Mouse (Mus musculus) mesoderm, embryonic 11.5 days (tissue): ENCODE data around the gene Gpatch1.
"Not testable (repeated sequence)": the region's sequence is repeated elsewhere in the genome, so short reads cannot be mapped to it uniquely, and the experiment has no call there.

Experiments used
- DNase-seq: peaks from one replicate; pipeline ENCODE4 v3.0.0-alpha.2; 2012; ENCODE audit warnings: low read depth, low spot score

Gene Gpatch1

DNA sequence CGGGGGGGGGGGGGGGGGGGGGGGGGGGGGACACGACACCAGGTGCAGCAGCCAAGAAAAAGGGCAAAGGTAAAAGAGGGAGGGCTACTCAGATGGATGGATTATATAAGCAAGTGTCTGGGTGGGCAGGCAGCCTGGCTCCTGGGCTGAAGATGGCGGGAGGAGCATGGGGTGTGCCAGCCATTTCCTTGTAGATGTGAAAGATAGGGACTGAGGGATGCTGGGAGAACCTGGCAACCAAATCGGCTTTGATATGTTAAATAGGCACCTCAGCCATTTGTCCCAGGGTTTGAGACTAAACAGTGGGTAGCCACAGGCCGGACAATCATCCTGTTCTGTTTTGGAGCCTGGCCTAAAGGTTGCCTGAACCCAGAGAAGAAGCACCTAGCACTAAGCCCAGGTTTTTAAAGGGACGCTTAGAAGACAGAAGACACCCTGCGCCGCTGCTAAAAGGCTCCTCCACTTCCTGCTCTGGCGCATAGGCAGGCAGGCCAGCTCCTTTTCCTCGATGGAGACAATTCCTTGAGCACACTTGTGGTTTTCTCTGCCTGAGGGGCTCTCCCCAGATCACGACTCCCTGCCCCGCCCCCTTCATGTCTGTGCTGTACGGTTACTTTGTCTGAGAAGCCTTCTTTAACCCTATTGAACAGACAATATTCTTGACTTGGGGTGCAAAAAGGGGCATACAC lies 4.6 kb upstream of the Gpatch1 start:
- no peak for DNase-seq

DNA sequence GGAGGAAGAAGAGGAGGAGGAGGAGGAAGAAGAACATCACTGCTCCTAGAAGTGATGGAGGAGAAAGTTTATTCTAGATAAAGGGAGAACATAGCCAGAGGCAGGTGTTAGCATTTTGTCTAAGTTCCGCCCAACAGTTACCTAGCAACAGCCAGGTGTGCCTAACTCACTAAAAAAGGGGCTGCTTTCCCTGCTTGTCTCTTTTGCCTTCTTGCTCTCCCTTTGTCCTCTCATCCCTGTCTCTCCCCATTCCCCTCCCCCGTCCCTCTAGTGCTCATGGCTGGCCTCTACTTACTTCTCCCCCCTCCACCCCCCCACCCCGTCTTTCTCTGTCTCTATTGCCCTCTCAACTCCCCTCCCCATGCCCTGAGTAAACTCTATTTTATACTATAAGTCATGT lies 3.9 kb upstream of the Gpatch1 start:
- no peak for DNase-seq

- no peak for DNase-seq
These were observed 1.5 kb upstream of the Gpatch1 start for GRCm38 (mm10) chr7:35319755-35320154.

DNA sequence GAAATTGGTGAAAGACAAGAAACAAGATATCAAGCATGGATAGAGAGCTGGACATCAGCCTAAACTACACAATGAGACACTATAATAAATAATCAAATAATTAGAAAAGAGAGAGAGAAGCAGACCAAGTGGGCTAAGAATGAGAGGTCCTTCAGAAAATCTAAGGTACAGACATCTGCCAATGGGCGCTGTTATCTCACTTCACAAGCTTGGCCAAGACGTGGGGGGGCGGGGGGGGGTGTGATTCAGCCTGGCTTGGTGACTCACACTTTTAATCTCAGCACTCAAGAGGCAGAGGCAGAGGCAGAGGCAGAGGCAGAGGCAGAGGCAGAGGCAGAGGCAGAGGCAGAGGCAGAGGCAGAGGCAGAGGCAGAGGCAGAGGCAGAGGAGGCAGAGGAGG lies 981 bp upstream of the Gpatch1 start:
- not testable (repeated sequence) for DNase-seq

DNA sequence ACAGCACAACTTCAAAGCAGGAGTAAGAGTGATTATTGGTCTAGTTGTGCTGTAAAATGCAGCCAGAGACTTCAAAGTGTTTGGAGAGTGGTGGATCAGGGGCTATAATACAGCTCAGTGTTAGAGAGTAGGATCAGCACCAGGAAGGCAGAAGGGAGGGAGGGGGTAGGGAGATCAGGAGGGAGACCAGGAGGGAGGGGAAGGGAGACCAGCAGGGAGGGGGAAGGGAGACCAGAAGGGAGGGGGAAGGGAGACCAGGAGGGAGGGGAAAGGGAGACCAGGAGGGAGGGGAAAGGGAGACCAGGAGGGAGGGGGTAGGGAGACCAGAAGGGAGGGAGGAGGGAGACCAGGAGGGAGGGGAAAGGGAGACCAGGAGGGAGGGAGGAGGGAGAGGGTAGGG lies 4.1 kb downstream of the Gpatch1 start:
- DNase-seq: no peak

- DNase-seq: no peak
These were observed 7.0 kb downstream of the Gpatch1 start for GRCm38 (mm10) chr7:35311214-35311613.

DNA sequence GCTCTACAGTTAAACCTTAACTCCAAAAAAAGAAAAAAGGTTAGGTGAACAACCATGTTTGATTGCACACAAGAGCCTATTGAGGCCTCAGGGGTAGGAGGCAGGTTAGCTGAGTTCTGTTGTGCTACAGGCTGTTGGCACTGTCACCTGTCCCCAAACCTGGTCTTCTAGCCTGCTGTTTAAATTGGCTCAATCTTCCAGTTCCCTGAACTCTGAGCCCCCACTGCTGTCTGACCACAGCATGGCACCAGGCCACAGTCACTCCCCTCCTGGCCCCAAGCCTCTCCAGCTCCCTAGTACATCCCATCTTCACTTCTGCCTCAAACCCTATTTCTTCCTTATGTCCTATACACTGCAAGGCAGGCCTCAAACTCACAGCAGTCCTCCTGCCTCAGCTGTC lies 17.4 kb downstream of the Gpatch1 start:
- no peak for DNase-seq

DNA sequence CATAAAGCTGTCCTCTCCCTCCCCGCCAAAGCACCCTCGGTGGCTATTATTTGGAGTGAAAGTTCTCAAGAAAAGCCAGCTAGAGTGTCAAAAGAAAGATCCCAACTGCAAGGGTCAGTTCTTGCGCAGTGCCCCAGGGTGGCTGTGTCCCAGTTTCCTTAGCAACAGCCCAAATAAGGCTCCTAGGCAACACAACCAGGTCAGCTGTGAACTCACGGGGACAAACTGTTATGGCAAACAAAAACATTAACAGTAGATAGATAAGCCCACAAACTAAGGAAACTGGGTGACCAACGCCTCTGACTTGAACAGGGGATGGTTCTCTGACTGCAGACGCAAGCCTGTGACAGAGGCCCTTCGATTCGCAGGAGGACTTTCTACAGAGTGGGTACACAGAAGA lies 18.6 kb downstream of the Gpatch1 start:
- DNase-seq: no peak

GRCm38 (mm10) chr7:35297886-35298285 lies 20.4 kb downstream of the Gpatch1 start:
- no peak for DNase-seq

GRCm38 (mm10) chr7:35295631-35296030 lies 22.6 kb downstream of the Gpatch1 start:
- DNase-seq: no peak

DNA sequence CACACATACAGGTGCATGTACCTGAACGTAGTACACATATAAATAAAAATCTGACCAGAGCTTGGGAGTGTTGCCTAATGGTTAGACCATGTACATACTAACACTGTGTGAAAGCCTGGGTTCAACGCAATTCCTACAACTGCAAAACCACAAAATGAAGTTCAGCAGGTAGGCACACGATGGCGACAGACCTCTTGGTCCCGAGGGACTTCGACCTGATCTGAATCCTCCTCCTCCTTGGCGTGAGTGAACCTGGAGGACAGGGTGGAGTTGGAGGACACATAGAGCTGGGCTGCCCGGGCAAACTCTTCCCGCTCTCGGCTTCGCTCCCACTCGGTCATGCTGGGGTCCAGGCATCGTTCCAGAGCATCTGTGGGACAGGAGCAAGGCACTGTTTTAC lies 24.8 kb downstream of the Gpatch1 start:
- no peak for DNase-seq

DNA sequence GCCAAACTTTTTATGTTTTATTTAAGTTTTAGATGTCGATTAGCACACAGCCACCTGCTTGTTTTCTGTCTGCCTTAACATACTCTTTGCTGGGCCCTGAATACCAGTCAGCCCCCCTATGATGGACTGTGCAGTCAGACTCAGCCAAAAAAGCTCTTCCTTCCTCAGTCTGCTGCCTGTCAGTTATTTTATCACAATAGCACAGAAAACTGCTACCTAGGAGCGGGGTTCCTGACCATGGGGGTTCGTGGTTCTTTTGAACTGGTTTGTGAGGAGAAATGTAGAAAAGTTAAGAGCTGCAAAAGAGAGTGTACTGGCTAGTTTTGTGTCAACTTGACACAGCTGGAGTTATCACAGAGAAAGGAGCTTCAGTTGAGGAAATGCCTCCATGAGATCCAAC lies 39.3 kb downstream of the Gpatch1 start:
- no peak for DNase-seq

DNA sequence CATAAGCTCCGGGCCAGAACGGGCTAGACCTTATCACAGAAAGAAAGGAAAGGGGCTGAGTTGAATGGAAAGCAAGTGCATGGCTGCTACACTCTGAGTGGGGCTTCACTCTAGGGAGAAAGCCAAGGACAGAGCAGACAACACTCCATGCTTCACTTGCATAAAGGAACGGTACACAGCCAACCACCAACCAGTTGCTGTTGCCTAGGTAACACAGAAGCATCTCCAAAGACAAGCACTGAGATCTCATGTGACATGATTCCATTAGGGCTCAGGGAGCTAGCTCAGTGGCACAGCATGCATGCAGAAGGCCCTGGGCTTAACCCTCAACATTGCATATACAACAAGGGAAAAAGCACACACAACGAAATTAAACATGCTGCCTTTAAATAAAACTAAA lies 40.8 kb downstream of the Gpatch1 start:
- DNase-seq: peak; percentile 8

DNA sequence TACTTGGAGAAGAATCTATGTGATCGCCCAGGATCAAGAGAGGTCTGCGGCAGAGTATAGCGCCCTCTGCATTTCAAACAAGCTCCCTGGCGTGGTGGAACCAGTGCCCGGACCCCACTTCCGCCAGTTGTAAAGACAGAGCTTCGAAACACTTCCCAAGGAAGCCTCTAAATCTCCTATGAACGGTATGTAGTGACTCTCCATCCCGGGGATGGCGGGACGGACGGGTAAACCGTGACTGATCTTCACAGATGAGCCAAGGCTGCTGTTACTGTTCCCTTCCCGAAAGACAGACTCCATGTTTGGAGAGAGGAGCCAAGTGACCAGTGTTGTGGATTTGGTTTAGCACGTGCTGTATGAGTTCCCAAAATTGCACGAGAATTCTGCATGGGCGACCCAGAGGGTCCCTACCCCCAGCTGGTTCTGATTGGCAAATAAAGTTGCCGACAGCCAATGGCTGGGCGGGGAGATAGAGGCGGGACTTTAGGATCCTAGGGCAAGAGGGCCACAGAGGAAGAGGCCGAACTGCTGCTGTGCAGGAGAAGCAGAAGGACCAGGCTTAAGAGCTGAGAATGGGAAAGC lies 48.7 kb downstream of the Gpatch1 start:
- DNase-seq: peak; percentile 61

GRCm38 (mm10) chr7:35267841-35268240 lies 50.4 kb downstream of the Gpatch1 start:
- no peak for DNase-seq

DNA sequence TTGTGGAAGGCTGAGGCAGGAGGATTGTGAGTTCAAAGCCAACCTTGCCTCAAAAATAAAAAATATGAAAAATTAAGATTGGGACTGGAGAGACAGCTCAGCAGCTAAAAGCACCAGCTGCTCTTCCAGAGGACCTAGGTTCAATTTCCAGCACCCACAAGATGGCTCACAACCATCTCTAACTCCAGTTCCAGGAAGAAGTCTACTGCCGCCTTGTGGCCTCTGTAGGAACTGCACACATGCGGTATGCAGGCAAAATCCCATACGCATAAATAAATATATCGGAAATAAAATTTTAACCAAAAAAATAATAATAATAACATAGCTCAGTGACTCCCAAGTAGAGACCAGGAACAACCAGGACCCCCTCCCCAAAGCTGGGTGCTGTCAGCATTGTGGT lies 51.6 kb downstream of the Gpatch1 start:
- peak; percentile 15 for DNase-seq

- peak; percentile 67 for DNase-seq
These were observed 53.5 kb downstream of the Gpatch1 start for GRCm38 (mm10) chr7:35264746-35265145.

GRCm38 (mm10) chr7:35263595-35264489 lies 54.4 kb downstream of the Gpatch1 start:
- DNase-seq: no peak

GRCm38 (mm10) chr7:35259384-35259783 lies 58.9 kb downstream of the Gpatch1 start:
- DNase-seq: peak; percentile 21

- DNase-seq: no peak
These were observed 59.9 kb downstream of the Gpatch1 start for GRCm38 (mm10) chr7:35258294-35258693.

DNA sequence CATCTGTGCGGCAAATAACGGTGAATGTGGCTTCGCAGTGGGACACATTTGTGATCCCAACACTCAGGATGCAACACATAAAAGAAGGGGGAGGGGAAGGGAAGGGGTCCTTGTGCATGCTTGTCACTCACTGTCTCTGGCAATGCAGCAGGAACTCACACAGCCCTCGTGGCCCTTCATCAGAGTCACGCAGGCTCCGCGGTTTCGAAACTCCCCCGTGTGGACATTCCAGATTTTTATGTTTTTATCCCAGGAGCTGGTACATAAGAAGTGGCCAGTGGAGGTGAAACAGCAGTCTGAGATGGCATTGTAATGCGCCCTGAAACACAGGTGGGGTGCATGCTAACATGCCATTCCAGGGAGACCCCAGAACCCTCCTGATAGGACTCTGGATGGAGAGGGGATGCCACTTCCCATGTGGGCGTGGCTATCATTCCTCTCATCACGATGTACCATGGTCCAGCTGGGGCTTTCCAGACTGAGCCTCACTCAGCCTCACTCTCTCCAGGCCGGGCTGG lies 66.1 kb downstream of the Gpatch1 start:
- DNase-seq: peak; percentile 67

DNA sequence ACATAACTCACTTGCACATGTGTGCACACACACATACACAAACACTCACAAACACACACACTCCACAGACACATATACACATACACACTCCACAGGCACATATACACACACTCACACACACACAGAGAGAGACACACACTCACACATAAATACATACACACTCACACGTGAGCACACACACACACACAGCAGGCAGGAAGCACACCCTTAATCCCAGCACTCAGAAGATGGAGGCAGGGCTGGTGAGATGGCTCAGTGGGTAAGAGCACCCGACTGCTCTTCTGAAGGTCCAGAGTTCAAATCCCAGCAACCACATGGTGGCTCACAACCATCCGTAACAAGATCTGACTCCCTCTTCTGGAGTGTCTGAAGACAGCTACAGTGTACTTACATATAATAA lies 80.3 kb downstream of the Gpatch1 start:
- not testable (repeated sequence) for DNase-seq
